Mouse (Mus musculus) small intestine, adult 10 weeks (tissue): ENCODE data around the gene Sh2b2. TPM values are rescaled to one million over a fixed set of nuclear protein-coding genes. Genes with fewer than 3 reads are reported as not detected.

ENCODE experiments used
- polyA plus RNA-seq: library from polyadenylated mRNA; stranded (reverse); fragments of 350-450 nt; fragmentation: Illumina TruSeq; extraction: RNeasy Lipid Tissue Mini Kit (QIAGEN cat#74804); gene quantifications from one replicate; pipeline ENCODE4 v1.2.3, GENCODE M21; 2014; ENCODE audit warnings: low replicate concordance

Gene Sh2b2
- polyA plus RNA-seq: not detected

GRCm38 (mm10) chr5:136246452-136246838 is at the start of gene Sh2b2:
TSS of gene Sh2b2 (minus strand) at chr5:136246556.

DNA sequence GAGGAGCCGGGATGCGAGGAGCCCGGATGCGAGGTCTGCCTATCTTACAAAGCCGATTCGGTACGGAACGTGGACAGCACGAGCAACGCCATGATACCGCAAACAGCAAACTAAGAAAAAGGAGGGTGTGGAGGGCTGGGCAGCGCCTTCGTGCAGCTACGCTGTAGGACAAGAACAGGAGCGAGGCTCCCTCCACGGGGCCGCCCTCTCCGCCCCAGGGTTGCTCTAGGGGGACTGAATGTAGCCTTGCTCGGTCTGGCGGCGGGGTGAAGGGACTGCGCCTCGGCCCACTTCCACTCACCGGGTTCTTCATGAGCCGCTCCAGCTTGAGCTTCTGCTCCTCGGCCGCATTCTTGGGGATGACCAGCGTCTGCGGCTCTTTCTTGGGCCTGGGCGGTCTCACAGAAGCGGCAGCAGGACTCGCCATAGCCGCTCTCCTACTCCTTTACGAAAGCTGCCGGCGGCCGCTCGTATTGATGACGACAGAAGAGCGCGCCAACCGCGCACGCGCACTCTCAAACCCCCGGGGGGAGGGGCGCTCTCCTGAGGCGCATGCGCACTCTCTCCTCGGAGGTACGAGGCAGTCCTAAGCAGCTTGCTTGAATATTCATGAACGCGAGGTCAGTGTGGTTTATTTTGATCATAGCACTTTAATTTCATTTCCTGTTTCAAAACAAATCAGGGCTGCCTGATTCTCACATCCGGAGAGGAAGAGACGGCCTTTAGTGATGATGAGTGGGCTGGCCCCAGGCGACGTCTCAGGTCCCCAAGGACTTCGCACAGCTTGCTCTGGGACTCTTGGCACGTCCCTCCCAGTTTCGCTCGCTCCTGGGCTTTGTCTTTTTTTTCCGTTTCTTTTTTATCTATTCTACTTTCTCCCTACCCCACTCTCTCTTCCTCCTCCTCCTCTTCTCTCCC is 47.6 kb downstream of the Sh2b2 start, which contains the start of gene Prkrip1:
Prkrip1 (minus strand) TSS at position 490 of the 918 bp plus-strand sequence.

GRCm38 (mm10) chr5:136170512-136171362 is 75.6 kb downstream of the Sh2b2 start, which contains the start of gene Orai2:
TSS of gene Orai2 (minus strand) at chr5:136170713.

Other genes with a start within 250 kb of the Sh2b2 start
- gene Upk3b, start 208.1 kb downstream of the Sh2b2 start, polyA plus RNA-seq: 0.15 TPM
- gene Upk3bl, start 192.1 kb downstream of the Sh2b2 start, polyA plus RNA-seq: not detected
- 0.74 TPM for gene Rasa4, start 162.6 kb downstream of the Sh2b2 start, polyA plus RNA-seq
- gene Polr2j, start 129.9 kb downstream of the Sh2b2 start, polyA plus RNA-seq: 3.5 TPM
- gene Lrwd1, start 110.5 kb downstream of the Sh2b2 start, polyA plus RNA-seq: 0.37 TPM
- 0.74 TPM for gene Alkbh4, start 110.4 kb downstream of the Sh2b2 start, polyA plus RNA-seq
- gene Orai2, start 75.8 kb downstream of the Sh2b2 start, polyA plus RNA-seq: 0.97 TPM
- 15.0 TPM for gene Prkrip1, start 47.6 kb downstream of the Sh2b2 start, polyA plus RNA-seq